Mouse (Mus musculus) midbrain, embryonic 16.5 days (tissue): Measurements from ENCODE around the gene Olfr190. TPM values are rescaled to one million over a fixed set of nuclear protein-coding genes. Genes with fewer than 3 reads are reported as not detected.
"Not testable (repeated sequence)": the region's sequence is repeated elsewhere in the genome, so short reads cannot be mapped to it uniquely, and the experiment has no call there.

ENCODE experiments used
- ATAC-seq: fragments of 200-750 bp; cut with Nextera tagmentation; 2 replicates; pipeline ENCODE4 v1.8.0; 2017; ENCODE audit warnings: moderate TSS enrichment
- H3K27ac ChIP-seq: fragments of 300-500 bp; sonication (generic); 2 replicates; pipeline ENCODE4 v1.5.1; 2014; ENCODE audit warnings: mild to moderate bottlenecking, low read length, mixed read lengths
- H3K27me3 ChIP-seq: fragments of 300-500 bp; sonication (generic); 2 replicates; pipeline ENCODE4 v1.6.1; 2014; ENCODE audit warnings: low read depth, low read length, mixed read lengths; ENCODE audit not compliant: control insufficient read depth, insufficient read depth
- H3K36me3 ChIP-seq: fragments of 300-500 bp; sonication (generic); 2 replicates; pipeline ENCODE4 v1.6.1; 2014; ENCODE audit warnings: mild to moderate bottlenecking, low read length, moderate library complexity, mixed read lengths; ENCODE audit not compliant: control insufficient read depth, insufficient read depth
- H3K4me1 ChIP-seq: fragments of 300-500 bp; sonication (generic); 2 replicates; pipeline ENCODE4 v1.6.1; 2014; ENCODE audit warnings: mild to moderate bottlenecking, low read length, mixed read lengths; ENCODE audit not compliant: control insufficient read depth, insufficient read depth
- H3K4me2 ChIP-seq: fragments of 300-500 bp; sonication (generic); 2 replicates; pipeline ENCODE4 v1.6.1; 2014; ENCODE audit warnings: mild to moderate bottlenecking, low read length, mixed read lengths
- H3K4me3 ChIP-seq: fragments of 300-500 bp; sonication (generic); 2 replicates; pipeline ENCODE4 v1.5.1; 2014; ENCODE audit warnings: low read depth, mild to moderate bottlenecking, low read length, moderate library complexity, mixed read lengths
- H3K9ac ChIP-seq: fragments of 300-500 bp; sonication (generic); 2 replicates; pipeline ENCODE4 v1.6.1; 2014; ENCODE audit warnings: low read depth, low read length, mixed read lengths
- H3K9me3 ChIP-seq: fragments of 300-500 bp; sonication (generic); replicated peaks from 2 replicates; pipeline ENCODE4 v1.6.1; 2014; ENCODE audit warnings: mild to moderate bottlenecking, low read length, mixed read lengths; ENCODE audit not compliant: control insufficient read depth, poor library complexity, severe bottlenecking
- WGBS: fragments of 180-500 bp; shearing (Covaris S2); extraction: QIAGEN DNeasy Blood & Tissue Kit; methylation state at CpG from one replicate; pipeline ENCODE4 v1.1.7; 2014; 5-methylcytosine and 5-hydroxymethylcytosine counted together
- polyA plus RNA-seq: library from polyadenylated mRNA; unstranded; fragments of >200 nt; fragmentation: Nextera tagmentation; extraction: Ambion mirVana; gene quantifications from 2 replicates; pipeline ENCODE4 v1.2.1, GENCODE M21; 2015

Olfr190 gene
- polyA plus RNA-seq = not detected in 2 replicates

GRCm38 (mm10) chr16:59077905-59078304 lies at the start of gene Olfr190:
Gene Olfr190 (minus strand): TSS chr16:59078005.
- Histone ChIP-seq H3K27ac (no peak within 1 kb of the TSS), H3K9ac (no peak within 1 kb of the TSS), H3K4me3 (no peak within 1 kb of the TSS), H3K36me3 (no peaks in the 10 kb centered on the region), H3K4me2 (no peak within 1 kb of the TSS), H3K4me1 (no peaks in the 10 kb centered on the region), H3K9me3 (no peaks in the 10 kb centered on the region), H3K27me3 (no peaks in the 10 kb centered on the region)
- WGBS = 93% methylated on average over 5 of the region's 5 CpGs
- no peak for ATAC-seq

- Histone ChIP-seq H3K4me1 (no peaks in the 10 kb centered on the region), H3K27me3 (no peaks in the 10 kb centered on the region), H3K4me2 (no peak within 1 kb of the TSS), H3K9ac (no peak within 1 kb of the TSS), H3K36me3 (no peaks in the 10 kb centered on the region), H3K4me3 (no peak within 1 kb of the TSS), H3K9me3 (no peaks in the 10 kb centered on the region; the same call in 1 of the 2 replicates), H3K27ac (no peak within 1 kb of the TSS)
- no peak for ATAC-seq
Observed at GRCm38 (mm10) chr16:59120969-59121368, 43.2 kb upstream of the Olfr190 start, which contains the start of gene Olfr194. Gene Olfr194 (minus strand): TSS chr16:59121069.

GRCm38 (mm10) chr16:59111781-59112180 lies 34.0 kb upstream of the Olfr190 start, which contains the start of gene Olfr193:
Gene Olfr193 (minus strand): TSS chr16:59111881.
- no peaks in the 10 kb centered on the region for H3K27me3 ChIP-seq
- H3K4me3 ChIP-seq = no peak within 1 kb of the TSS
- no peaks in the 10 kb centered on the region for H3K9me3 ChIP-seq
- H3K4me1 ChIP-seq = no peaks in the 10 kb centered on the region
- H3K36me3 ChIP-seq = no peaks in the 10 kb centered on the region
- ATAC-seq = no peak
- no peak within 1 kb of the TSS for H3K9ac ChIP-seq
- H3K4me2 ChIP-seq = no peak within 1 kb of the TSS
- H3K27ac ChIP-seq = no peak within 1 kb of the TSS
- WGBS = 72% methylated on average over 1 of the region's 1 CpGs

- H3K36me3 ChIP-seq, H3K4me3 ChIP-seq, H3K4me2 ChIP-seq, H3K27ac ChIP-seq, H3K27me3 ChIP-seq, H3K9me3 ChIP-seq, H3K4me1 ChIP-seq, H3K9ac ChIP-seq, ATAC-seq: not testable (repeated sequence)
- whole genome bisulfite sequencing = 75% methylated on average over 5 of the region's 5 CpGs
Observed at GRCm38 (mm10) chr16:59108522-59108921, 30.7 kb upstream of the Olfr190 start.

- Histone ChIP-seq H3K9me3 (no peaks in the 10 kb centered on the region), H3K4me1 (no peaks in the 10 kb centered on the region), H3K36me3 (no peaks in the 10 kb centered on the region), H3K27me3 (no peaks in the 10 kb centered on the region), H3K9ac (no peak overlapping the region), H3K4me2 (no peak overlapping the region), H3K4me3 (no peak overlapping the region), H3K27ac (no peak overlapping the region)
- no peak for ATAC-seq
- WGBS = 87% methylated on average over 2 of the region's 2 CpGs
Observed at GRCm38 (mm10) chr16:59105312-59105711, 27.5 kb upstream of the Olfr190 start.

GRCm38 (mm10) chr16:59089722-59090121 lies 11.9 kb upstream of the Olfr190 start, which contains the start of gene Olfr191:
Gene Olfr191 (minus strand): TSS chr16:59089822.
- H3K9me3 ChIP-seq, H3K36me3 ChIP-seq, H3K4me1 ChIP-seq, ATAC-seq, H3K9ac ChIP-seq, H3K4me2 ChIP-seq, H3K27me3 ChIP-seq, H3K27ac ChIP-seq, H3K4me3 ChIP-seq: not testable (repeated sequence)
- 34% methylated on average over 1 of the region's 1 CpGs for WGBS

- WGBS = 85% methylated on average over 2 of the region's 2 CpGs
- not testable (repeated sequence) for H3K36me3 ChIP-seq, H3K9ac ChIP-seq, ATAC-seq, H3K27me3 ChIP-seq, H3K27ac ChIP-seq, H3K4me2 ChIP-seq, H3K9me3 ChIP-seq, H3K4me1 ChIP-seq, H3K4me3 ChIP-seq
Observed at GRCm38 (mm10) chr16:59081113-59081512, 3.3 kb upstream of the Olfr190 start.

GRCm38 (mm10) chr16:59073520-59073919 lies 4.3 kb downstream of the Olfr190 start:
- Histone ChIP-seq H3K4me2 (no peak overlapping the region), H3K27me3 (no peaks in the 10 kb centered on the region), H3K36me3 (no peaks in the 10 kb centered on the region), H3K9me3 (no peaks in the 10 kb centered on the region), H3K4me3 (no peak overlapping the region), H3K27ac (no peak overlapping the region), H3K4me1 (no peaks in the 10 kb centered on the region), H3K9ac (no peak overlapping the region)
- no peak for ATAC-seq
- 92% methylated on average over 1 of the region's 1 CpGs for WGBS

GRCm38 (mm10) chr16:59071755-59072154 lies 6.0 kb downstream of the Olfr190 start:
- H3K9me3 ChIP-seq = no peaks in the 10 kb centered on the region
- no peak overlapping the region for H3K4me2 ChIP-seq
- no peak overlapping the region for H3K9ac ChIP-seq
- ATAC-seq = no peak
- H3K4me3 ChIP-seq = no peak overlapping the region
- no peak overlapping the region for H3K27ac ChIP-seq
- H3K4me1 ChIP-seq = no peaks in the 10 kb centered on the region
- no peaks in the 10 kb centered on the region for H3K27me3 ChIP-seq
- H3K36me3 ChIP-seq = no peaks in the 10 kb centered on the region
